Mouse (Mus musculus): ENCODE measurements around the gene Lamb3. TPM values are rescaled to one million over a fixed set of nuclear protein-coding genes. Genes with fewer than 3 reads are reported as not detected.

Lamb3 gene
- polyA plus RNA-seq (2015; fragmentation: Nextera tagmentation; extraction: Ambion mirVana), result 7.1 and 8.3 TPM in 2 replicates

DNA sequence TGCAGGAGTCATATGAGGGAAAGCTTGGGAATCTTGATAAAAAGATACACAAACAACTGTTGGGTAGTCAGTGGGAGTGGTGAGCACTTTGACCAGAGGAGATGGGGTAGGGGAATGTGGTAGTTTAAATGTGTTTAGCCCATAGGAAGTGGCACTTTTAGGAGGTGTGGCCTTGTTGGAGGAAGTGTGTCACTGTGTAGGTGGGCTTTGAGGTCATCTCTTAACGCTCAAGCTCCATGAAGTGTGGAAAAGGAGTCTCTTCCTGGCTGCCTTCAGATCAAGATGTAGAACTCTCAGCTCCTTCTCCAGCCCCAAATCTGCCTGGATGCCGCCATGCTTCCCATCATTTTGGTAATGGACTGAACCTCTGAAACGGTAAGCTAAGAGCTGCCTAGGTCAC, at the start of gene Lamb3:
TSS of gene Lamb3 (plus strand) at position 197 of the 400 bp plus-strand sequence.

DNA sequence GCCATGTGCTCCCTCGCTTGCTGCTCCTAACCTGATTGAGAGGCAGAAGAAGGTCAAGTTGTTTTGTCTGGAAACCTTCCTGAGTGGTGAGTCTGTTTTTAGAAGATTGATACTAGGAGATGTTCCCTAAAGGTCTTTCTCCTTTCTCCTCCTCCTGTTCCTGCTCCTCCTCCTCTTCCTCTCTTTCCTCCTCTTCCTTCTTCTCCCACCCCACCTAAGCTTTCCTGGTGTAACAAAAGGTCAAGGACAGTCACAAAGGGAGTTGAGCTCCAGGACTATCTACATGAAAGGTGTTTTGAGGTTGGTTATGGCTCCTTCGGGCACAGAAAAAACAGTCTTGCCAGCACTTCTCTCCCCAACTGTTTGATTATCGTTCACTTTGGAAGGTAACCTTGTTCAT, 39.8 kb upstream of the Lamb3 start, which contains the start of gene A130010J15Rik:
TSS of gene A130010J15Rik (plus strand) at position 301 of the 400 bp plus-strand sequence.

DNA sequence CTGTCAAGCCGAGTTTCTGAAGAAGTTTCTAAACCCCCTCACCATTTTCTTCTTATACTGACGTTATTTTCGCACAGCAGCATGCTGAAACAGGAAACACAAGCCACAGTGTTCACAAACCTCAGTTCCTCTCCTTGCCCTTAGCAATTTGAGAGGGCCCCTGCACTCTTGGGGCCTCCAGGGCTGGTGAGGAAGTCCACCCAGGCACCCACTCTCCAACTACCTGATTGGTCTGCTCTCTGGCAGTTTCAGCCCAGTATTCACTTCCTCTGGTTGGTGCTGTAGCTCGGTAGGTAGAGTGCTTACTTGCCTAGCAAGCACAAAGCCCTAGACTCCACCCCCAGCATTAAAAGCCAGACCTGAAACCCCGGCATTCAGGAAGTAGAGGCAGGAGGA, 6.1 kb upstream of the Lamb3 start, which contains the start of gene Traf3ip3:
TSS of gene Traf3ip3 (minus strand) at position 321 of the 396 bp plus-strand sequence.

DNA sequence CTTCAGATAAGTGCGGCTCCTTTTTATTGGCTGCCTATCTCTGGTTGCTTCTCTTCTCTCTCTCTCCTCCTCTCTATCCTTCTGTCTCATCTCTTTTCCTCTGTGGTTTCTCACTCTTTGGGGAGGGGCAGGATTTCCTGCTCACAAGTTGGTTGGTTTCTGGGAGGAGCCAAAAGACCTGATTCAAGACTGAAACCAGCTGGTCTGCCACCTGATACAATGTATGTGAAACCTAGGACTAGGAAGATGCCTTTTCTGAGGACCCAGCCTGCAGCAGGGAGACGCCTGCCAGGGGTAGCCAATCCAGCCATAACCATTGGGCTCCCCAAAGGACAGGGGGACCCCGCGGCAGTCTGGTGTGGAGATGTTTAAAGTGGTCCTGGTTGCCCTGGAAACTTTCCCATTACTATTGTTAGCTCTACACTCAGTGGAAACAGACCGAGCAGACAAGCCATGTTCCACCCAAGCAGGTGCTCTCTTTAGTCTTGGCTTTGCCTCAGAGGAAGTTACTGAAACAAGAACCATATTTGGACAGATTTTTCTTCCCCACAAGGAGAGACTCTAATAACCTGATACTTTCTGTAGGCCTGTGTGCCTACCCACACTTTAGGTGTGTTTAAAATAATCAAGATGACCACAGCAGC, 56.6 kb downstream of the Lamb3 start, which contains the start of gene Hsd11b1:
TSS of gene Hsd11b1 (minus strand) at position 121 of the 644 bp plus-strand sequence.

GRCm38 (mm10) chr1:193272916-193273601, 65.6 kb downstream of the Lamb3 start, which contains the start of gene G0s2:
Gene G0s2 (minus strand): TSS chr1:193273217.

DNA sequence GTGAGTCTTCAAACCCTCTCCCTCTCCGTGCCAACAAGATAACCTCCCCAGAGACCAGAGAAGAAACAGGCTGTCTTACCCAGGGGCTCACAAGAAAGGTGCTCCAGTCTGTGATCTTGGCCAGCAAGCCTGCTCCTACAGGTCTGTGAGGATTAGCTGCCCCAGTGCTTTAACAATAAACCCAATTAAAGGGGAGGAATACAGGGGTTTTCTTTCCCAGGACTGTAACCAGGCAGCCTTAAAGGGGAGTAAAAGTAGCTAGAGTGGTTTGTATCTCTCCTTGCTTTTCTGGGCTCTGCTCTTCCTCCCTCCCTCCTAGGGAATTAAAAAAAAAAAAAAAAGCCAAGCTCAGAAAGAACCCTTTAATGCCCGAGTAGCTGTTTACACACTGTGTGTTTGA, 162.6 kb downstream of the Lamb3 start, which contains the start of gene Camk1g:
TSS of gene Camk1g (minus strand) at position 203 of the 400 bp plus-strand sequence.

Other genes starting within 250 kb of the Lamb3 start
- 0.81 and 0.98 TPM in 2 replicates for gene Syt14, start 171.9 kb upstream of the Lamb3 start, polyA plus RNA-seq (2015; fragmentation: Nextera tagmentation; extraction: Ambion mirVana)
- 3.8 and 4.1 TPM in 2 replicates for gene Diexf, start 77.4 kb upstream of the Lamb3 start, polyA plus RNA-seq (2015; fragmentation: Nextera tagmentation; extraction: Ambion mirVana)
- gene Irf6, start 54.6 kb upstream of the Lamb3 start, polyA plus RNA-seq (2015; fragmentation: Nextera tagmentation; extraction: Ambion mirVana), result 23.2 and 24.2 TPM in 2 replicates
- gene A130010J15Rik, start 39.7 kb upstream of the Lamb3 start, polyA plus RNA-seq (2015; fragmentation: Nextera tagmentation; extraction: Ambion mirVana), result 12.8 and 13.0 TPM in 2 replicates
- gene Traf3ip3, start 6.0 kb upstream of the Lamb3 start, polyA plus RNA-seq (2015; fragmentation: Nextera tagmentation; extraction: Ambion mirVana), result 1.5 and 2.1 TPM in 2 replicates
- gene Hsd11b1, start 56.4 kb downstream of the Lamb3 start, polyA plus RNA-seq (2015; fragmentation: Nextera tagmentation; extraction: Ambion mirVana), result 36.5 and 36.7 TPM in 2 replicates
- 155 and 157 TPM in 2 replicates for gene G0s2, start 65.5 kb downstream of the Lamb3 start, polyA plus RNA-seq (2015; fragmentation: Nextera tagmentation; extraction: Ambion mirVana)
- 1.1 and 1.3 TPM in 2 replicates for gene Camk1g, start 162.6 kb downstream of the Lamb3 start, polyA plus RNA-seq (2015; fragmentation: Nextera tagmentation; extraction: Ambion mirVana)

All from urinary bladder, postnatal 0 days (tissue).